Mouse (Mus musculus) Patski (cell line): ENCODE measurements around the gene Crip1. TPM values are rescaled to one million over a fixed set of nuclear protein-coding genes. Genes with fewer than 3 reads are reported as not detected.
"Not testable (repeated sequence)": the region's sequence is repeated elsewhere in the genome, so short reads cannot be mapped to it uniquely, and the experiment has no call there.

ENCODE experiments used
- ATAC-seq: fragments of 100-300 bp; one replicate; pipeline ENCODE4 v1.8.0; 2021
- CTCF ChIA-PET: fragments of 350-600 bp; sonication (Branson Sonifier 250); formaldehyde crosslinking; loops from one replicate; lab custom pipeline; 2022; ENCODE audit warnings: inconsistent platforms; lab: Charles Lee
- POLR2A ChIA-PET: fragments of 350-600 bp; sonication (Branson Sonifier 250); formaldehyde crosslinking; loops from one replicate; lab custom pipeline; 2022; ENCODE audit warnings: antibody characterized with exemption, inconsistent platforms; lab: Charles Lee
- DNase-seq: peaks from one replicate; pipeline ENCODE4 v3.0.0-alpha.2; 2011; ENCODE audit warnings: low read depth, low spot score
- H3K27me3 ChIP-seq: fragments of 371-371 bp; one replicate; pipeline ENCODE4 v1.5.1; 2021
- CTCF ChIP-seq: fragments of 100-300 bp; IDR thresholded peaks from one replicate; pipeline ENCODE4 v1.5.1; 2021
- in situ Hi-C: fragments of 300-500 bp; cut with MboI; formaldehyde crosslinking; loops from 3 replicates; pipeline ENCODE4 v1.11.1; 2018; ENCODE audit warnings: low pct_unique_long_range_greater_than_20kb, mixed read lengths
- polyA plus RNA-seq: library from polyadenylated mRNA; unstranded; gene quantifications from one replicate; pipeline ENCODE4 v1.2.3, GENCODE M21; 2021

The Crip1 gene
- polyA plus RNA-seq, 1 experiment from 2014 or later, result 0.17 TPM

DNA sequence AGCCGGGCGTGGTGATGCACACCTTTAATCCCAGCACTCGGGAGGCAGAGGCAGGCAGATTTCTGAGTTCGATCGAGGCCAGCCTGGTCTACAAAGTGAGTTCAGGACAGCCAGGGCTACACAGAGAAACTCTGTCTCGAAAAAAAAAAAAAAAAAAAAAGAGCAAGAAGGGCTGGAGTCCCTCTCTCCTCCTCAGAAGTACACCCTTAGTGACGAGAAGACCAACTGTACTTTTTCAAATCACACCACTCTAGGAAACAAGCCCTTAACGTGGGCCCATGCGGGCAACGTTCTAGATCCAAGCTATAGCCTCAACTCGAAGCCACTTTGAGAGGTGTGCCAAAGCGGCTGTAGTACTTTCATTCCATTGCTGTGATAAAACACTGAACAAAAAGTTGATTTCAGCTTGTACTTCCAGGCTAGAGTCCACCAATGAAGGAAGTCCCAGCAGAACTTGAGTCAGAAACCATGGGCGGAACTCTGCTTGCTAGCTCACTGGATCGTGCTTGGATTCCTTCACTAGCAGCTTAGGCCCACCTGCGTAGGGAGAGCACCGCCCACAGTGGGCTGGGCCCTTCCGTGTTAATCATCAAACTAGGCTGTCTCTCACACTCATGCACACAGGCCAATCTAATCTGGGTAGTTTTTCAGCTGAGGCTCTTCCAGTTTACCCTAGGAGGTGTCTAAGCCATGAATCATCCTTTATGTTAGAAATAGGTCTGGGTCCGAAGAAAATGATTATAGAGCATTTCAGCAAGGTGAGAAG is 31.0 kb downstream of the Crip1 start:
- no peaks in the 10 kb centered on the region for H3K27me3 ChIP-seq
- CTCF ChIA-PET, result no interaction called here
- ATAC-seq (no peak), DNase-seq (no peak)
- in situ Hi-C loops, result no loop called here
- POLR2A ChIA-PET, result no interaction called here
- no peak for TF ChIP-seq CTCF

- ChIA-PET CTCF (no interaction called here), POLR2A (no interaction called here)
- H3K27me3 ChIP-seq, result no peaks in the 10 kb centered on the region
- in situ Hi-C loops, result no loop called here
- no peak for TF ChIP-seq CTCF
- DNase-seq (no peak), ATAC-seq (no peak)
These were observed 34.9 kb downstream of the Crip1 start for GRCm38 (mm10) chr12:113181020-113181419.

DNA sequence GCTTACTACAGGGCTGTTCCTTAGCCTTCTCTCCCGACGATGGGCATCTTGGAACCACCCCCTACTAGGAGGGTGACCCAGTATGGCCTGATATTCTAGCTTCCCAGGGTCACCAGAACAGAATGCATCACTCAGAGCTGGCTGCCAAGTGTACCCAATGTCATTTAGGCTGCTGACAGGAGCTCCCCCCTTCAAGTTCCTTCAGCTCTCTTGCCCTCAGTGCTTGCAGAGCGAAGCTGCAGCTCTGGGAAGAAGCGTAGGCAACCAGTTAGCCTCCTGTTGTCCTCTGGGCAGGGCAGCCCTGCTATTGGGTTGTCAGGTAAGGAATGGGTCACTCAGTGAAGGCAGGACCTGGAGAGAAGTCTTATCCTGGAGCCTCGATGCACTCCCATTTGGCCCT is 38.8 kb downstream of the Crip1 start:
- DNase-seq, result no peak
- in situ Hi-C loops, result no loop called here
- CTCF ChIA-PET, result interaction anchor here (1.3 kb wide), 1 partner anchor 24 kb away, joined by 4 read pairs; no protein-coding TSS in a partner anchor

DNA sequence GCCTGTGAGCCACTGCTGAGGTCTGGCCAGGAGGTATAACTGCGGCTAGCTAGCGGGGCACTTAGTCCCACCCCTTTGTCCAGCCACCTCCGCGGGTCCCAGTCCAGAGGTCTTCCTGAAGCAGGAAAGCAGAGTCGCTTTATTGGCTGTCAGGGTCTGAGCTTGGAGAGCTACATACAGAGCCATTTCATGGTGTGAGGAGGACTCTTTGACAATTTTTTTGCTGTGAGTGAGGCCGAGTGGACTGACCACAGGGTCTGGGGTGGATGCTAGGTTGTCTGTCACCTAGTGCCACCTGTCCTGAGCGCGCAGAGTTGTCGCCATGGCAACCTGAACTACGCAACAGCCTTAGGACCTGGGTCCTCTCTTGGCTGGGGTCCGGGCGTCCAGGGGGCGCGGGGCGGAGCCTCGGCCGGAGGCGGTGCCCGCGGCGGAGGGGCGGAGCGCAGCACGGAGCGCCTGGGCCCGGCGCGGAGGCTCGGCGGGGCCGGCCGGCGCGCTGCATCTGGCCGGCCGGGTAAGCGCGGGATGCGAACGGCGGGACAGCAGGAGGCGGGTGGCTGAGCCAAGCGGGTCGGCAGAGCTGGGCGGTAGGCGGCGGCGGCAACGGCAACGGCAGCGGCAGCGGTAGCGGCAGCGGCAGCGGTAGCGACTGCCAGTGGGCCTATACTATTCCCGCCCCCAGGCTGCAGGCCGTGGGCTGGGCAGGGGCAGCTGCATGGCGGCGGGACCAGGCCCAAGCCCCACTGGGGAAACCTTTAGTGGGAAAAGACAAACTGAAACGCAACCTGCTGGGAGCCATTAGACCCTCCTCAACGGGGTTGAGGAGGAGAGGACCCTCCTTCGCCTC is 39.6 kb downstream of the Crip1 start, which contains the start of gene Tmem121:
TSS of gene Tmem121 (plus strand) at position 489 of the 850 bp plus-strand sequence.
- no peak for TF ChIP-seq CTCF
- ATAC-seq (peak; percentile 48), DNase-seq (no peak)
- no peaks in the 10 kb centered on the region for H3K27me3 ChIP-seq
- in situ Hi-C loops, result no loop called here
- POLR2A ChIA-PET, result no interaction called here
- CTCF ChIA-PET, result interaction anchor here (1.3 kb wide), 1 partner anchor 24 kb away, joined by 4 read pairs; no protein-coding TSS in a partner anchor

More for the DNA sequence above, 38.8 kb downstream of the Crip1 start:
- POLR2A ChIA-PET, result no interaction called here
- H3K27me3 ChIP-seq, result no peaks in the 10 kb centered on the region
- no peak for ATAC-seq
- no peak for TF ChIP-seq CTCF

- TF ChIP-seq CTCF, result no peak
- POLR2A ChIA-PET, result no interaction called here
These were observed 40.4 kb downstream of the Crip1 start for GRCm38 (mm10) chr12:113186326-113187010.

GRCm38 (mm10) chr12:113187011-113187375 is 40.9 kb downstream of the Crip1 start:
- DNase-seq (no peak), ATAC-seq (no peak)
- no peak for TF ChIP-seq CTCF
- in situ Hi-C loops, result no loop called here
- ChIA-PET POLR2A (no interaction called here), CTCF (interaction anchor here (1.2 to 1.3 kb wide), 2 partner anchors 19 to 36 kb away, joined by 3 read pairs; no protein-coding TSS in a partner anchor)
- H3K27me3 ChIP-seq, result no peaks in the 10 kb centered on the region

More at GRCm38 (mm10) chr12:113186326-113187010, 40.4 kb downstream of the Crip1 start:
- no peaks in the 10 kb centered on the region for H3K27me3 ChIP-seq
- ATAC-seq, result no peak
- no peak for DNase-seq
- in situ Hi-C loops, result no loop called here
- CTCF ChIA-PET, result no interaction called here

- in situ Hi-C loops, result no loop called here
- CTCF ChIA-PET, result interaction anchor here (1.2 to 1.3 kb wide), 2 partner anchors 20 to 37 kb away, joined by 3 read pairs; no protein-coding TSS in a partner anchor
- DNase-seq (no peak), ATAC-seq (peak; percentile 48)
- H3K27me3 ChIP-seq, result no peaks in the 10 kb centered on the region
- TF ChIP-seq CTCF, result no peak
- POLR2A ChIA-PET, result no interaction called here
These were observed 41.6 kb downstream of the Crip1 start for GRCm38 (mm10) chr12:113187584-113188295.

DNA sequence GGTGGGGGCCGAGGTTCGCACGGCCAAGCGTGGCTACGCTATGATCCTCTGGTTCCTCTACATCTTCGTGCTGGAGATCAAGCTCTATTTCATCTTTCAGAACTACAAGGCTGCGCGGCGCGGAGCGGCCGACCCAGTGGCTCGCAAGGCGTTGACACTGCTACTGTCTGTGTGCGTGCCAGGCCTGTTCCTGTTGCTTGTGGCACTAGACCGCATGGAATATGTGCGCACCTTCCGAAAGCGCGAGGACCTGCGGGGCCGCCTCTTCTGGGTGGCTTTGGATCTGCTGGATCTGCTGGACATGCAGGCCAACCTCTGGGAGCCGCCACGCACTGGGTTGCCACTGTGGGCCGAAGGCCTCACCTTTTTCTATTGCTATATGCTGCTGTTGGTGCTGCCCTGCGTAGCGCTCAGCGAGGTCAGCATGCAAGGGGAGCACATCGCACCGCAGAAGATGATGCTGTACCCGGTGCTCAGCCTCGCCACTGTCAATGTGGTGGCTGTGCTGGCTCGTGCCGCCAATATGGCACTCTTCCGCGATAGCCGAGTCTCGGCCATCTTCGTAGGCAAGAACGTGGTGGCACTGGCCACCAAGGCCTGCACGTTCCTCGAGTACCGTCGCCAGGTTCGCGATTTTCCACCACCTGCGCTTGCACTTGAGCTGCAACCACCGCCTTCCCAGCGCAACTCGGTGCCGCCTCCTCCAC is 42.4 kb downstream of the Crip1 start:
- in situ Hi-C loops, result no loop called here
- TF ChIP-seq CTCF, result no peak
- ATAC-seq (no peak), DNase-seq (no peak)
- H3K27me3 ChIP-seq, result no peaks in the 10 kb centered on the region
- POLR2A ChIA-PET, result no interaction called here
- CTCF ChIA-PET, result interaction anchor here (1.2 to 1.3 kb wide), 2 partner anchors 20 to 38 kb away, joined by 3 read pairs; no protein-coding TSS in a partner anchor

GRCm38 (mm10) chr12:113193423-113193822 is 47.3 kb downstream of the Crip1 start:
- ATAC-seq, result peak; percentile 40
- ChIA-PET POLR2A (no interaction called here), CTCF (interaction anchor here (1.8 kb wide), 1 partner anchor 12 kb away, joined by 4 read pairs; no protein-coding TSS in a partner anchor)
- H3K27me3 ChIP-seq, result no peaks in the 10 kb centered on the region
- in situ Hi-C loops, result no loop called here
- TF ChIP-seq CTCF, result no peak
- no peak for DNase-seq

- in situ Hi-C loops, CTCF ChIA-PET, DNase-seq, POLR2A ChIA-PET, ATAC-seq, H3K27me3 ChIP-seq: not testable (repeated sequence)
These were observed 53.0 kb downstream of the Crip1 start for GRCm38 (mm10) chr12:113199132-113199531.
